Mouse (Mus musculus): ENCODE data around the gene Npas3. TPM values are rescaled to one million over a fixed set of nuclear protein-coding genes. Genes with fewer than 3 reads are reported as not detected.

Gene Npas3
- polyA plus RNA-seq, 1 experiment from 2014 or later = 2.0 TPM

DNA sequence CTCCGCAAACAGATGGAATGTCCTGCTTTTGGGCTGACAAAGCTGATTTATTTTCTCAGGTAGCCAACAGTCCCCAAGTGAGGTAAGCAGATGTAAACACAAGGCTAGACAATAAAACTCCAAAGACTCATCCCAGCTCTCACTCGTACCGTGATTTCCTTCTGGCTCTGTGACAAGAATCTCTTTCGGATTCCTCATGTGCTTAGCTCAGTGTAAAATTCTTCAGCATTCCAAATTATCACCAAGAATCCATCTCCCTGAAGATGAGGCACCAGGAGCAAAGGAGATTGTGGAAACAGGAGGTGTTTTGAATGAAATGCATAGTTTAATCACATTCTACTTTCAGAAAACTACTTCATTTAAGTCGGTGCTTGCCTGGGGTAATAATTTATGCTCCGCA lies 509.2 kb downstream of the Npas3 start:
- no peak overlapping the region for H3K4me3 ChIP-seq (ENCODE audit: low read depth, low read length)
- H3K36me3 ChIP-seq (ENCODE audit: control insufficient read depth, insufficient read depth, low read length) = no peaks in the 10 kb centered on the region
- H3K4me1 ChIP-seq (replicated peaks; ENCODE audit: control insufficient read depth, insufficient read depth, low read length) = no peaks in the 10 kb centered on the region
- no peaks in the 10 kb centered on the region for H3K9me3 ChIP-seq (ENCODE audit: control insufficient read depth, low read length)
- H3K4me2 ChIP-seq = no peak overlapping the region
- DNase-seq (ENCODE audit: low spot score) (no peak), ATAC-seq (replicated peaks; ENCODE audit: low FRiP score) (no peak)
- H3K27ac ChIP-seq (ENCODE audit: low read depth, low read length) = no peak overlapping the region
- no peaks in the 10 kb centered on the region for H3K27me3 ChIP-seq (replicated peaks; ENCODE audit: control insufficient read depth, insufficient read depth, low read length)
- WGBS = 75% methylated on average over 6 of the region's 6 CpGs
- H3K9ac ChIP-seq (ENCODE audit: low read depth, low read length) = no peak overlapping the region

DNA sequence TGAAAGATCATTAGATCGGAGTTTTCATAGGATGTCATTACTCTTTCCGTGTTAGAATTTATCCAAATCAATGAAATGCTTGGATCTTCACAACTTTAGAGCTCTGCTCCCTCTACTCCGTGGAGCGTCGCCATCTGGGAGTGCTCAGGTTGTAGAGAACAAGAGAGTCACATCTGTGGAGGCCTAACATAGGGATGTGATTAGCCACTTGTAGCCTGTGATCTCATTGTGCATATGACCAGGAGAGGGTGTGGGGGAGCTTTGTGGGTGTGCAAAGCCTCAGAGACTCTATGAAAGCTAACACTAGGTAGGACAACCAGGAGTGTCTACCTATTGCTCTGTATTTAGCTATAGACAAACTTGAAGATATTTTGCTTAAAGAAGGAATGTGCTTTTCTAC lies 509.9 kb downstream of the Npas3 start:
- Histone ChIP-seq H3K27me3 (replicated peaks; ENCODE audit: control insufficient read depth, insufficient read depth, low read length) (no peaks in the 10 kb centered on the region), H3K4me3 (ENCODE audit: low read depth, low read length) (no peak overlapping the region), H3K9ac (ENCODE audit: low read depth, low read length) (no peak overlapping the region), H3K4me1 (replicated peaks; ENCODE audit: control insufficient read depth, insufficient read depth, low read length) (no peaks in the 10 kb centered on the region), H3K27ac (ENCODE audit: low read depth, low read length) (no peak overlapping the region), H3K36me3 (ENCODE audit: control insufficient read depth, insufficient read depth, low read length) (no peaks in the 10 kb centered on the region), H3K9me3 (ENCODE audit: control insufficient read depth, low read length) (no peaks in the 10 kb centered on the region), H3K4me2 (no peak overlapping the region)
- ATAC-seq (replicated peaks; ENCODE audit: low FRiP score) (no peak), DNase-seq (ENCODE audit: low spot score) (no peak)
- 83% methylated on average over 5 of the region's 5 CpGs for WGBS

GRCm38 (mm10) chr12:53764143-53764542 lies 515.7 kb downstream of the Npas3 start:
- Histone ChIP-seq H3K27ac (ENCODE audit: low read depth, low read length) (no peak overlapping the region), H3K9me3 (ENCODE audit: control insufficient read depth, low read length) (no peaks in the 10 kb centered on the region), H3K4me2 (no peak overlapping the region), H3K9ac (ENCODE audit: low read depth, low read length) (no peak overlapping the region), H3K36me3 (ENCODE audit: control insufficient read depth, insufficient read depth, low read length) (no peaks in the 10 kb centered on the region), H3K27me3 (replicated peaks; ENCODE audit: control insufficient read depth, insufficient read depth, low read length) (no peaks in the 10 kb centered on the region), H3K4me1 (replicated peaks; ENCODE audit: control insufficient read depth, insufficient read depth, low read length) (no peaks in the 10 kb centered on the region), H3K4me3 (ENCODE audit: low read depth, low read length) (no peak overlapping the region)
- no peak for DNase-seq (ENCODE audit: low spot score)
- 70% methylated on average over 4 of the region's 4 CpGs for WGBS
- no peak for ATAC-seq (replicated peaks; ENCODE audit: low FRiP score)

DNA sequence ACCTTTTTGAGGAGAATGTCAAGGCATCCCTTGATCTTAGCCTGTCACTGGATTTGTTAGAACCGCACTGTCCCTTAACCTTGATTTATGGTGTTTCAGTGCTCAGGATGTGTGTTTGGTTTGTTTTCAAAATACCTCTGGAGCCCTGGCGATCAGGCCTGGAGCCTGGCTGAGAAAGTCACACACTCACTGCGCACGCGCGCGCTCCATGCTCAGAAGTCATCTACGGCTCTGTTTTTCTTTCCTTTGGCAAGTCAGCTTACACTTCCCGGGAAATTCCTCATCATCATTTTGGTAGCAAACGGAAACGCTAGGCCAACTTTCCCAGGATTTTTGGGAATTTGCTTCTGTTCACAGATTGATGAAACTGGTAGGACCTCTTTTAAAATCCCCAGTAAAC lies 519.9 kb downstream of the Npas3 start:
- no peaks in the 10 kb centered on the region for H3K4me1 ChIP-seq (replicated peaks; ENCODE audit: control insufficient read depth, insufficient read depth, low read length)
- no peak overlapping the region for H3K4me2 ChIP-seq
- no peak overlapping the region for H3K4me3 ChIP-seq (ENCODE audit: low read depth, low read length)
- 74% methylated on average over 11 of the region's 11 CpGs for WGBS
- no peak overlapping the region for H3K9ac ChIP-seq (ENCODE audit: low read depth, low read length)
- H3K9me3 ChIP-seq (ENCODE audit: control insufficient read depth, low read length) = no peaks in the 10 kb centered on the region
- no peaks in the 10 kb centered on the region for H3K27me3 ChIP-seq (replicated peaks; ENCODE audit: control insufficient read depth, insufficient read depth, low read length)
- no peak overlapping the region for H3K27ac ChIP-seq (ENCODE audit: low read depth, low read length)
- no peak for ATAC-seq (replicated peaks; ENCODE audit: low FRiP score)
- no peaks in the 10 kb centered on the region for H3K36me3 ChIP-seq (ENCODE audit: control insufficient read depth, insufficient read depth, low read length)
- DNase-seq (ENCODE audit: low spot score) = no peak

- no peaks in the 10 kb centered on the region for H3K27me3 ChIP-seq (replicated peaks; ENCODE audit: control insufficient read depth, insufficient read depth, low read length)
- H3K4me1 ChIP-seq (replicated peaks; ENCODE audit: control insufficient read depth, insufficient read depth, low read length) = no peaks in the 10 kb centered on the region
- ATAC-seq (replicated peaks; ENCODE audit: low FRiP score) (no peak), DNase-seq (ENCODE audit: low spot score) (no peak)
- H3K4me3 ChIP-seq (ENCODE audit: low read depth, low read length) = no peak overlapping the region
- no peak overlapping the region for H3K9ac ChIP-seq (ENCODE audit: low read depth, low read length)
- no peaks in the 10 kb centered on the region for H3K9me3 ChIP-seq (ENCODE audit: control insufficient read depth, low read length)
- H3K4me2 ChIP-seq = no peak overlapping the region
- 80% methylated on average over 14 of the region's 14 CpGs for WGBS
- H3K36me3 ChIP-seq (ENCODE audit: control insufficient read depth, insufficient read depth, low read length) = no peaks in the 10 kb centered on the region
- no peak overlapping the region for H3K27ac ChIP-seq (ENCODE audit: low read depth, low read length)
Measured at GRCm38 (mm10) chr12:53771394-53771936, 523.0 kb downstream of the Npas3 start.

DNA sequence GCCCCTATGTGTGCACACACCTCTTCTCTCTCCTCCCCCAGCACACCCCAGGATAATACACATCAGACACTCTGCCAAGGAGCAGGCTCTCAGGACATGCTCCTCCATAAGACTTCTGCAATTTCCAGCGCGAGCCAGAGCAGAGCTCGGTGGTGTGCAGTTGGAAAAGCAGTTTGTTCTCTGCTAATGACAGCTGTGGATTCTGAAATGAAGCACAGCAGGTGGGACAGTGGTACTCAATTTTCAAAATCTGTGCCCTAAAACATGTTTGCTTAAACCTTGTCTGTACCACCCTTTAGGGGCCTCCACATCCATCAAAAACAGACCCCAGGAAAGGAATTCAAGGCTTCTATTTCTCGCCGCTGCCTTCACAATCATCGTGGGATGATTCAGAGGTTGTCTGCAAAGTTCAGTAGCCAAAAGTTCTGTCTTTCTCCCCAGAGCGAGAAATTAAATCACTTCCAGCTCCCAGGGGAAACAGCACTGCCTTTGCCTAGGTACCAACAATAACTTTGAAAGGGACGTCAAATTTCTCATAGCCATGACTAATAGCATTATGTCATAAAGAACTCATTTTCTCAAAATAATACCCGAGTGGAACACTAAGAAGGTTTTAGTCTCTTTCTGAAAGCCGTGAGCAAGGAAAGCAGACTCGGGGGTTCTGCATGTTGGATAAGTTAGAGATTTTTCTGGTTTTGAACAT lies 533.5 kb downstream of the Npas3 start:
- 73% methylated on average over 11 of the region's 11 CpGs for WGBS
- ATAC-seq (replicated peaks; ENCODE audit: low FRiP score) (no peak), DNase-seq (ENCODE audit: low spot score) (no peak)
- Histone ChIP-seq H3K4me3 (ENCODE audit: low read depth, low read length) (no peak overlapping the region), H3K36me3 (ENCODE audit: control insufficient read depth, insufficient read depth, low read length) (no peaks in the 10 kb centered on the region), H3K9me3 (ENCODE audit: control insufficient read depth, low read length) (no peaks in the 10 kb centered on the region), H3K27me3 (replicated peaks; ENCODE audit: control insufficient read depth, insufficient read depth, low read length) (no peaks in the 10 kb centered on the region), H3K9ac (ENCODE audit: low read depth, low read length) (no peak overlapping the region), H3K27ac (ENCODE audit: low read depth, low read length) (no peak overlapping the region), H3K4me2 (no peak overlapping the region), H3K4me1 (replicated peaks; ENCODE audit: control insufficient read depth, insufficient read depth, low read length) (no peaks in the 10 kb centered on the region)

GRCm38 (mm10) chr12:53789501-53789900 lies 541.0 kb downstream of the Npas3 start:
- Histone ChIP-seq H3K36me3 (ENCODE audit: control insufficient read depth, insufficient read depth, low read length) (no peaks in the 10 kb centered on the region), H3K27ac (ENCODE audit: low read depth, low read length) (no peak overlapping the region), H3K9ac (ENCODE audit: low read depth, low read length) (no peak overlapping the region), H3K4me1 (replicated peaks; ENCODE audit: control insufficient read depth, insufficient read depth, low read length) (no peaks in the 10 kb centered on the region), H3K4me2 (no peak overlapping the region), H3K9me3 (ENCODE audit: control insufficient read depth, low read length) (no peaks in the 10 kb centered on the region), H3K27me3 (replicated peaks; ENCODE audit: control insufficient read depth, insufficient read depth, low read length) (no peaks in the 10 kb centered on the region), H3K4me3 (ENCODE audit: low read depth, low read length) (no peak overlapping the region)
- DNase-seq (ENCODE audit: low spot score) (no peak), ATAC-seq (replicated peaks; ENCODE audit: low FRiP score) (no peak)
- WGBS = 79% methylated on average over 10 of the region's 10 CpGs

DNA sequence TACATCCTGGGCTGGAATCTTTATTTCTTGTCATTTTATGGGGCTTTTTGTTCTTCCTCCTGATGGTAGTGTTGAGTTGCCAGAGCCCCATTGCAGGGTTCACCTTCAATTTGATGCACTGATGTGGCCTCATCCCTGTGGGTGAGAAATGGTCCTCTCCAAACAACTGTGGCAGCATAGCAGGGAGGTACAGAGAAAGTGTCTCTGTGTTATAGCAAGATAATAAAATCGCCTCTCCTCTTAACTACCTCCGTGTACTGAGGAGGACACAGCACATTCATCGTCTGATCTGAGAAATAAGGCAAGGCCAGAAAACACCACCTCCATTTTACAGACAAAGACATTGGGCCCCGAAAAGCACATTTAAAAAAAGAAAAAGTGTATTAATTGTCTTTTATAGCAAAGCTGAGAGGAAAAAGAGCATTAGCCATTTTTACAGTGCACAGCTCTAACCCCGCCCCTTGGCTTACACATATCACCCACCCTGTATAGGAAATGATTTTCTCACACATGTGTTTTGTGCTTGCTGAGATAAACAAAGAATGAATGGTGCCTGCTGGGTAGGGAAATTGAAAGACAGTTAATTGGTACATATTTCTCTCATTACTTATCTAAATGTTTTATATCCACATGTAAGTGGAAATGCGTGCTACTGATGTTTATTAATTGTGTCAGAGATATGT lies 546.4 kb downstream of the Npas3 start:
- Histone ChIP-seq H3K4me1 (replicated peaks; ENCODE audit: control insufficient read depth, insufficient read depth, low read length) (no peaks in the 10 kb centered on the region), H3K36me3 (ENCODE audit: control insufficient read depth, insufficient read depth, low read length) (no peaks in the 10 kb centered on the region), H3K27me3 (replicated peaks; ENCODE audit: control insufficient read depth, insufficient read depth, low read length) (no peaks in the 10 kb centered on the region), H3K4me2 (no peak overlapping the region), H3K4me3 (ENCODE audit: low read depth, low read length) (no peak overlapping the region), H3K27ac (ENCODE audit: low read depth, low read length) (no peak overlapping the region), H3K9me3 (ENCODE audit: control insufficient read depth, low read length) (no peaks in the 10 kb centered on the region), H3K9ac (ENCODE audit: low read depth, low read length) (no peak overlapping the region)
- WGBS = 81% methylated on average over 6 of the region's 6 CpGs
- DNase-seq (ENCODE audit: low spot score) (no peak), ATAC-seq (replicated peaks; ENCODE audit: low FRiP score) (peak; percentile 76)

GRCm38 (mm10) chr12:53801831-53802230 lies 553.4 kb downstream of the Npas3 start:
- Histone ChIP-seq H3K27me3 (replicated peaks; ENCODE audit: control insufficient read depth, insufficient read depth, low read length) (no peaks in the 10 kb centered on the region), H3K27ac (ENCODE audit: low read depth, low read length) (no peak overlapping the region), H3K4me3 (ENCODE audit: low read depth, low read length) (no peak overlapping the region), H3K36me3 (ENCODE audit: control insufficient read depth, insufficient read depth, low read length) (no peaks in the 10 kb centered on the region), H3K9me3 (ENCODE audit: control insufficient read depth, low read length) (no peaks in the 10 kb centered on the region), H3K4me1 (replicated peaks; ENCODE audit: control insufficient read depth, insufficient read depth, low read length) (no peaks in the 10 kb centered on the region), H3K4me2 (no peak overlapping the region), H3K9ac (ENCODE audit: low read depth, low read length) (no peak overlapping the region)
- WGBS = 86% methylated on average over 6 of the region's 6 CpGs
- DNase-seq (ENCODE audit: low spot score) (no peak), ATAC-seq (replicated peaks; ENCODE audit: low FRiP score) (no peak)
